Mouse (Mus musculus) lung, adult 2 months (tissue): Measurements from ENCODE around the gene C1rl.

Source experiments
- CTCF ChIP-seq: fragments of 200-500 bp; IDR thresholded peaks from 2 replicates; pipeline ENCODE4 v1.5.1; 2011; ENCODE audit warnings: mild to moderate bottlenecking, low read length, control low read depth; ENCODE audit not compliant: insufficient read depth
- POLR2A ChIP-seq: fragments of 200-500 bp; IDR thresholded peaks from 2 replicates; pipeline ENCODE4 v1.6.1; 2011; ENCODE audit warnings: low read depth, mild to moderate bottlenecking, control low read depth, low read length, borderline replicate concordance; ENCODE audit errors: extremely low read depth

DNA sequence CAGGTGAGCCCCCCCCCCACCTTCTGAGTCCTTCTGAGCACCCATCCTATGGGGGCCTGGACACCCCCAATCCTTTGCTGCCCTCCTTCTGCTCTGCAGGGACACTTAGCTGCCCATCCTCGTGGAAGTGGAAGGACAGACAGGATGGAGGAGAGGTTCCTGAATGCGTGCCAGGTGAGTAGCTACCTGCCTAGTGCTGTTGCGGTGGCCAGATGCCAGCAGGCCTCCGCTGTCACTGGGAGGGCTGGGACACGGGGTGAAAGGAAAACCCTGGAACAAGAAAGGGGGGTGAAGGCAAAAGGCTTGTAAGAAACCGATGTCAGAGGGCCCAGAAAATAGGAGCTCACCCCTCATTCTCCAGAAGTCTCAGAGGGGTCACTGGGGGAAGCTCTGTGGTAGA is 14.1 kb downstream of the C1rl start:
- TF ChIP-seq POLR2A (no peak), CTCF (no peak)
